Mouse (Mus musculus) mouse trophoblast stem cell (cell line): Measurements from ENCODE around the gene Btbd2.

Experiments used
- in situ Hi-C, 2 experiments: fragments of 300-500 bp; cut with MseI, MboI; formaldehyde crosslinking; loops; 2 replicates in 1 of 2; 3 replicates in 1 of 2; pipeline ENCODE4 v1.15.1; 2025

Gene Btbd2

DNA sequence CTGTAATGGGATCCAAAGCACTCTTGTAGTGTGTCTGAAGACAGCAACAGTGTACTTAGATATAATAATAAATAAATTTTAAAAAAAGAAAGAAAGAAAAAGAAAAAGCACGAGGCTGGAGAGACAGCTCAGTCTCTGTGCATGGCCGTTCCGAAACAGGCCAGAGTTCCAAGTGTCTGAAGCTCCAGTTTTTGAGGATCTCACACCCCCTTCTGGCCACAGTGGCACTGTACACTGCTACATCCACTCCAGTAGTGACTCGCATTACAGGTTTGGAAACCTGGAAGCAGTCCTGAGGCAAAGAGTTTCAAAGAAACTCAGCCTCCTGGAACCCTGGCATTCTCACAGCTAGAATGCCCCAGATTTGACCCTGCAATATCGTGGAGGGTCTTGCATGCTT, 31.0 kb upstream of the Btbd2 start:
- in situ Hi-C loops: no loop called here

DNA sequence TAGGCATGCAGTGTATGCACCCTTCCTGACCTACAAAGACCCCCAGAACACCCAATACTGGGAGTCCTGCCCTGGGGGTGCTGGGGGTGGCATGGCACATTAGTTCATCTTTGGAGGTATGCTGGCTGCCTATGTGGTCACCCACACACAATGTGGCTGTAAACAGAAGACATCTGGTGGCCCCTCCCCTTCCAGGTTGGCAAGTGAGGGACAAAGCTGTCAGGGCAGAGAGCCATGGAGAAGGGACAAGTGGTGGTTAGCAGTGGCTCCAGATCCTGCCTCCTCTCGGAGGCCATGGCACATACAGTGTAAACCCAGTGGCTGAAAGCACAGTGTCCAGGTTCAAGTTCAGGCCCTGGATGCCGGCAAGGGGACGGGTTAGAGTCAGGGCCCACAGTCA, 29.7 kb upstream of the Btbd2 start:
- in situ Hi-C loops: no loop called here

DNA sequence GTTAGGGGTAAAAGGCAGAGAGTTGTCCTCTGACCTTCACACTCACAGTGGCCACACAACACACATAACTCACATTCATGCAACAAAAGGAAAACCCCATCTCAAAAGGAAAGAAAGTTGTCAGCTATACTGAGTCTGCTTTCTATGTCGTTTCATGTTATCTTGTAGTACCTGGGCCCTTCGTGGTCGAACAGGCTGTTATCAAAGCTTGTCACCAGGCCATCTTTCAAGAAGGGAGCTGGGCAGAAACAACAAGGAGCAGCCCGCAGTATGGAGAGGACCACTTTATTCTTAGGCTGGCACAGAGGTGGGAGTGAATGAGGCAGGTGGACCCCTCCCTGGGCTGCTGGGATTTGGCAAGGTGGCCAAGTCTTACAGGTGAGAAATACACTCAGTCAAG, 28.1 kb upstream of the Btbd2 start:
- in situ Hi-C loops: no loop called here

DNA sequence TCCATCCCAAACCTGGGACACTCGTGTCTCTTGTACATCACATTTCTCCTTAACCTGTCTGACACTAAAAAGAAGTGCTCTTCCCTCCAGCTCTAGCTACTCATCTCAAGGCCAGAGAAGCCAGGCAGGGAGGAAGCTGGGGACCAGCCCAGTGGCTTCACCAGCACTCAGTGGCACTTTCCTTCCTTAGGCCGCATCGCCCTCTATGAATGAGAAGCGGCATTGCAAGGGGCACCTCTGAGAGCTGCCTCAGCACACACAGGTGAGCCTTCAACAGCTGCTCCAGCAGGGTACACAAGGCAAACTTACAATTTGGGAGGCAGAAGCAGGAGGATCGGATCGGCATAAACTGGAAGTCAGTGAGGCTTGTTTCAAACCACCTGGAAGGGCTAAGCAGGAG, 27.3 kb upstream of the Btbd2 start:
- in situ Hi-C loops: no loop called here

DNA sequence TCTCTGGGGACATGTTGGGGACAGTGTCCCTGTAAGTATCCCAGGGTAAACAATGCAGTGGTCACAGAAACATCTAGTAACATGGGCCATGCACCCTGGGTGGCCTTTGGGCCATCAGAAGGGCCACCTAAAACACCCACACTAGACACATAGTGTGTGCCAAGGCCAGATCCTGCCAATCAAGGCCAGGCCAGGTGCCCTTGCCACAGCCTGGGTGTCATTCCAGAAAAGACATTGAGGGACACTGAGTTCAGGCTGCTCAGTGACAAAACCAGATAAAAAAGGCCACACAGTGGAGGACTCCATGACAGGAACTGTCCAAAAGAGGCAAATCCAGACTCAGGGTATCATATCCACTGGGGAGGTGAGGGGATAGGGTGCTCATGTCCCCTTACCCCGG, 26.8 kb upstream of the Btbd2 start:
- in situ Hi-C loops: no loop called here

DNA sequence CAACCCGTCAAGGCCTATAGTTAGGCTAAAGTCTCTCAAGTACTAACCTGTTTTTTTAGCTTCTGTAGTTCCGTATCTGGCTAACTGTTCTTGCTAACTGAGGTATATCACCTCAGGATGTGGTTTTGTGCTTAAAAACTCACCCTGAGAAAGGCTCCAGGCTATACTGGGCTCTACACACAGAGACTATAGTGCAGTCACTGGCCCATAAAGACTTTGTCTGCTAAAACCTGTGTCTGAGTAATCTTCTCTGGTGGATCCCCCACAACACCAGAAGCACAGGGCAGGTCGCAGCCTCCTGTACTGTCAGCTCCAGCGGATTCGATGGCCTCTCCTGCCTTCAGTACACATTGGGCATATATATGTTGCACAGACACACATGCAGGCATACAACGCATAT, 25.1 kb upstream of the Btbd2 start:
- in situ Hi-C loops: no loop called here

DNA sequence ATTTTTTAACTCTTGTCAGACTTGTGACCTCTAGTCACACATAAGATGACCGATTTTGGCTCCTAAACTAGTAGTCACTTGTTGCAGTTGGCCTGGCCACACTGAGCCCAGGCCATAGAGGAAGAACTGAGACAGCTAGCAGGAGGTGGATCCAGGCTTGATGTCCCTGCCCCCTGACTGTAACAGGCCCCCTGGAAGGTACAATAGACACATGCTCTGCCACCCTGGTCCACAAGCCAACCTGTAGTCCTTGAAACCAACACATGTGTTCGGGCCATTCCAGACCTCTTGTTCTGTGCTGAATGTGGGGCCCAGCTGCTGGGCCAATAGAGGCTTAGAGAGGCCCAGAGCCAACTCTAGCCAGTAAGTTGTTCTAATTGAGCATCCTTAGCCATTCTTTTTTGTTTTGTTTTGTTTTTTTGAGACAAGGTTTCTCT, 23.4 kb upstream of the Btbd2 start:
- in situ Hi-C loops: no loop called here

DNA sequence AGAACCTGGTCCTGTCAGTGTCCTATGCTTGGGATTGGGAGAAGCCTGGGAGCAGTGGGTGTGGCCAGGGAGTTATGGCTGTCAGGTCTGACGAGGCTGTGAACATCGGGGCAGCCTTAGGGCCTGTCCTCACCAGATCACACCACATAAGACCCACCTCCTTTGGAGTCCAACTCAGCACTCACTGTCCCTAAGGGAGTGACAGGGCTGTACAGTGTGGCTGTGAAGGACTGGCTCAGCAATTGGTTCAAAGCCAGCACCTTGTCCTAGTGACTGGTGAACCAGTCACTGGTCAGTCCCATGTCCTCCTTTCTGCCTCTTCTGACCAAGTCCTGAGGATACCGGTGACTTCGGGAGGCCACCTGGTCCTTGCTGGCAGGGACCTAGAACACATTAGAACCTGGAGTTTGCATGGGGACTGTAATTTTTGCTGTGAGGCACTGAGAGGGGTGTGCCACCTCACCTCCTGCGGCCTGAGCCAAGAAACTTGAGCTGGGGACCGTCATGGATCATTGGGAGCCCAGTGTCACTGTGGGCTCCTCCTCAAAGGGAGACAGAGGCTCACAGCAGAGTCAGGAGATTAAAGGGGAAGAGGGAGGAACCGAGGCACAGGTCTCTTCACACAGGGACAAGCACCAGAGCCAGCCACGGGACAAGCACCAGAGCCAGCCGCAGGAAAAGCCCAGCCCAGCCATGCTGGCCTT, 22.8 kb upstream of the Btbd2 start:
- in situ Hi-C loops: no loop called here

DNA sequence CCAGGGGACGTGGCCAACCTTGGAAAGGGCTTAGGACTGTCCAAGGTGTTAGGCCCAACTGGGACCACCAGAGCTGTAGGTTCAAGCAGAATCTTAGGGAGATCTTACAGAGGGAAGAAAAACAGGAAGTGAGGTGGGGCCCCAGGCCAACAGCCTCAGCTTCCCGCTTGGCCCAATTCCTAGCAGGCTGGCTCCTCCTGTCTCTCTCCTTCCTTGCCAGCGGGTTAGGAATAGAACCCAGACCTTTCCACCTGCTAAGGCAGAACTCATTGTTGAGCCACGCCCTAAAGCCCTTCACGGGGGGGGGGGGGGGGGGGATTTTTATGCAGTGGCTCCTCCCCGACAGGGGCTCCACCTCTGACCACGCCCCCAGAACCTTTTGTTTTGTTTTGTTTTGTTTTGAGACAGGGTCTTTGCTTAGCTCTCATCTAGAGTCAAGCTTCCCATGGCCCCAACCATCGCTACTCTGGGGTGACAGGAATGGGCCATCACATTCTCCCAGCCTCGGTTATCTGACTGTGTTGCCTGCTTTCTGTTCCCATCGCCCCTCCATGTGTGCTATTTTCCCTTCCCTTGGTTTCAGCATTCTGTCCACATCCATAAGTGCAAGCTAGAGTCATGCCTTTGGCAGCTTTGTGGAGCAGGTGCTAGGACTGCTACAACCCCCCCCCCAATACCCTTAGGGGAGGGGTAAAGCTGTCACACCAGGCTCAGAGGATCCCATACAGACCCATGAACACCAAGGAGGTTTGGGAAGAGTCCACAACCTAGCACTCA, 21.9 kb upstream of the Btbd2 start:
- in situ Hi-C loops: no loop called here

DNA sequence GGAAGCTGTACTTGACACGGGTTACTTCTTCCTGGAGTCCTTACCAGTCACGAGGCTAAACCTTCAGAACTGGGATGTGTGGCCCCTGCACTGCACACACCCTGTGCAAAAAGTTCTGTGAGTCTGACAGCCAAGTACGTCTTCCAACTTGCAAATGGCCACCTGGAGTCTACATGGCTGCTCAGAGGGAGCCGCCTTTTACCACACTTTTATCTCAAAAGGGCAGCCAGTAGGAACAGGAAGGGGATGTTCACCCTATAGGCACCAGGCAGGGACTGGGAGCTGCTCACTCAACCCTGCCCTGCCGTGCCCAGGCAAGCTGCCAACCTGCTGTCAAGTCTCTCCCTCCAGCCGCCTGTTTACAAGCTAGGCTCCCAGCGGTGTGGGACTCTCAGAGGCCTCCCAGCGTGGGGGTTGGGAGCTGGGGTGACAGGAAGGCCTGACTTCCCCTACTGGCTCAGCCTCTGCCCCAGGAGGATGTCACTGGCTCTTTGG, 21.1 kb upstream of the Btbd2 start, which contains the start of gene Mknk2:
Mknk2 (minus strand) TSS at position 171 of the 495 bp plus-strand sequence.
- in situ Hi-C loops: no loop called here

DNA sequence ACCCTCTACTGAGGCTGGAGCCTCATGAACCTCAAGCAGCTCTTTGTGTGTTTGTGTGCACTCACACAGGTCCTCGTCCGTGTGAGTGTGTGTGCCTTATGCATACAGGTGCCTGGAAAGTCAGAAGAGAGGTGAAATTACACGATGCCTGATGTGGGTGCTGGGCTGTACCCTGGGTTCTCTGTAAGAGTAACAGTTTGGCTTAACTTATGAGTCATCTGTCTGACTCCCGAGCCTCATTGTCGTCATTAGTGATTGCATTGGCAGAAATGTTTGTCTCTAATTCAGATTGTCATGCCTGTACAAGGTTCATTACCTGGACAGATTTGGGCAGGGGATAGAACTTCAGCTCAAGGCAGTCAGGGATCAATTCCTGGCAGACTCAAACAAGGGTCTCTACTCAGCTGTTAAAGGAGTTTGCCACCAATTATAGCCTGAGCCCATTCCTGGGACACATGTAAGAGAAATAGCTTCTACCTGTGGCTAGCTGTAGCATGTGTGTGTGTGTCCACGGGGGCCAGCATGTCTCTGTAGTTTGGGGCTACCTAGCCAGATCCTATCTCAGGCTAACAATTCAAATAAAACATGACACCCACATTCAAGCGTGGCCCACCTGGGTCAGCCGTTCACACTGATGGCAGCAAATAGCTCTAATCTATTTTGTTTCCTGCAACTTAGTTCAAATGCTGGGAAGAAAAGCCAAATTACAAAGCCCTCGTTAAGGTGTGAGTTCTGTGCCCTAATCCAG, 20.4 kb upstream of the Btbd2 start:
- in situ Hi-C loops: no loop called here

DNA sequence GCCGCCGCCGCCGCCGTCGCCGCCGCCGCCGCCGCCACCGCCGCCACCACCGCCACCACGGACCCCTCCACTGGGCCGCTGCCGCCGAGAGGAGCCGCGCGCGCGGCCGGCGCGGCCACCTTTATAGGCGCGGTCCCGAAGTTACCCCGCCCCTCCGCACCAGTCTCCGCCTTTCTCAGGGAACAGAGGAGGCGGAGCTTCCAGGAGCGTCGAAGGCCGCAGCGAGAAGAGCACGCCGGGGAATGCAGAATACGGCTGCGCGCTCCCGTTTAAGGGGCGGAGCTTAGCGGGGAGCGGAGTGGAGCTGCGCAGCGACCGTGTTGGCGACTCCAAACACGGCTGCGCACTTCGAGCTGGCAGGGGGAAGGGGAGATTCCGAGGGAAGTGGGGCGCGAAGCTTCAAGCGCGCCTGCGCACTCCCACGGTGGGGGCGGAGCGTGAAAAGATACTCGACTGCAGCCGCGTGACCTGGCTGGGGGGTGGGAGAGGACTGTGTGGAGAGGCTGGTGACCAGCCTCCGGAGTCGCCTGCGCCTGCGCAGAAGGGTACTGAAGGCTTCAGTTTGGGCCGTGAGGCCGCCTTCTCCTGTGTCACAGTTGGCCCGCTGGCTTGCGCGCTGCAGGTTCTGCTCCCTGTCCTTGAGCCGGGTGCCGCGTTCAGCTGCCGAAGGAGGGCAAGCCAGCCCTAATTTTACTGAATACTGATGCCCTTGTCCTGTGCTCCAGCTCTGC, 19.5 kb upstream of the Btbd2 start:
- in situ Hi-C loops: no loop called here

DNA sequence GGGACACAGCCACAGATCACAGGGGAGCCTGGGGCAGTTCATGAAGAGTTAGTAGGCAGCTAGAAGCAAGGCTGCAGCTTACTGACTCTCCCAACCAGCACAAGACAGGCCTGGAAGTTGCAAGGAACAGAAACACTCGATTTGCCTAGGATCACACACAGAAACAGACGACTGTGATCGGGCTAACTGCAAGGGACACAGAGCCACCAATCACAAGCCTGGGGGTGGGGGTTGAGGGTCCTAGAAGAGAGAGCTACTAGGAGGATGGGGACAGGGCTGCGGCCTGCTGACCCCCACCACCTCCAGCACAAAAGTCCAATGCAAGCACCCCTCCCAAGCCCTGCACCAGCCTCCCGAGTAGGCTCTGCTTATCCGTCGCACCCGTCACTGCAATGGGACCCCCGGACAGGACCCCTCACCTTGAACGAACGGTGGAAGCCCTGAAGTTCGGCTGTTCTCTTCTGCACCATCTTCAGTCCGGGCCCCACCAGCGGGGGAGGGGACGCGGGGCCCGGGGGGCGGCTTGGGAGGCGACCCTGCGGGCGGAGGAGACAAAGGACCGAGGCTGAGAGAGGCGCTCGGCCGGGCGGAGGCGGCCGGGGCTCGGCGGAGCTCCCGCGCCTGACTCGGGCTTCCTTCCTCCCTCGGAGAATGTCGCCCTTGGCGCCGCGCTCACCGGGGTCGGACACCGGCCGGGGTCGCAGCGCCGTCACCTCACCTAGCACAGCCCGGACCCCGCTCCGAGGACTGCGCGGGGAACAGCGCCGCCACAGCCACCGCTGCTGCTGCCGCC, 18.7 kb upstream of the Btbd2 start:
- in situ Hi-C loops: no loop called here

DNA sequence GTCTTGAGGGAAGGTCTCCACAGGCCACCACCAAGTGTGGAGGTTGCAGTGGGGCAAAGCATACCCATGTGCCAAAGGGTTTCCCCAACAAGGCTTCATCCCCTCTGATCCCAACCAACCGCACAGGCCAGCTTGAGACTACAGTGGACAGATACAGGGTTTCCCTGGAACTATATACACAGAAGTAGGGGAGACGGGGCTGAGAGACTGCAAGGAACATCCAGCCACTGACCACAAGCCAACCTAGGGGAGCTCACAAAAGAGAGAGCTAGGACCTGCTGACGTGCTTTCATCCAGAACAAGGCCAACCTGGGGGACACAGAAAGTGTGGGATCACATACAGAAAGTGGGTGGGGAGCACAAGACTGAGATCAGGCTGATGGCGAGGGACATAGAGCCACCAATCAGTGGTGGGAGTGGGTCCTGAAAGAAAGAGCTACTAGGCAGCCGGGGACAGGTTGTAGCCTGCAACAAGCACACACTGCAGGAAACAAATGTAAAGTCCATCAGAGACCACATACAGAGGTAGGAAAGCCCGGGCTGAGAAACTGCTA, 18.1 kb upstream of the Btbd2 start:
- in situ Hi-C loops: no loop called here

DNA sequence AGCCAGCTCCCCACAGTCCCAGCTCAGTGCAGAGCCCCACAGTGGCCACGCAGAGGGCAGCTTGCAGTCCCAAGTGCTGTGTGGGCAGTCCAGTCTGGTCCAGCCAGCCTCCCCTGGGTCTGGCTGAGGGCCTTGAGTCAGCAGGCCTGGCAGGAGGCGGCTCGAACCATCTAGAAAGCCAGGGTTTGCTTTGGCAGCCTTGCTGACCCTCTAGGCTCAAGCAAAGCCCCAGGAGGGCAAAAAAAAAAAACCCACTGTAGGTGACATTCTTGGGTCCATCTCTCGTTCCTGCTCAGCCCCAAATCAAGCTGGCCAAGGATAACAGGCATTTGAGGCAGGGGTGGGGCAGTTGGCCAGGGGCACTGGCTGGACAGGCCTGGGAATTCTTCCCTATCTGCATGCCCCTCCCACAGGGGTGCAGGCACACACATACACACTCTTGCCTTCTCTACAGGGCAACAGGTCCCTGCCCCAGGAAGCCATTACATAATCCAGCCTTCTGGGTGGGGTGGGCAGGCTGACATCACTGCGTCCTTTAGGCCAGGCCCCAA, 17.4 kb upstream of the Btbd2 start:
- in situ Hi-C loops: no loop called here

DNA sequence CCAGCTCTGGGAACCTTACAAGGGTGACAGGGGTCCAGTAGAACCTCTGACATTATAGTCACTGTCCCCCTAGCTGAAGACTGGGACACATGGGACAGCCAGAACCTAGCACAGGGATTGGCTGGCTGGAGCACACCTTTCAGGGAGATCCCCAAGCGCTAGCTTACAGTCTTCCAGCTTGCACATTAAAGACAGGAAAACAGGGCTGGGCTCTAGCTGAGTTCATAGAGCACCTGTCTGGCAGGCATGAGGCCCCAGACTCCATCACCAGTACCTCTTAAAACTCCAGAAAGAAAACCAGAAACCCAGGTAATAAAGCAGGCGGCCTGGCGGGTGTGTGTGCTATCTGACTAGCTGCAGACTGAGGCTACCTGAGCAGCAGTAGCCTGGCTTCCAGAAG, 16.8 kb upstream of the Btbd2 start:
- in situ Hi-C loops: no loop called here

DNA sequence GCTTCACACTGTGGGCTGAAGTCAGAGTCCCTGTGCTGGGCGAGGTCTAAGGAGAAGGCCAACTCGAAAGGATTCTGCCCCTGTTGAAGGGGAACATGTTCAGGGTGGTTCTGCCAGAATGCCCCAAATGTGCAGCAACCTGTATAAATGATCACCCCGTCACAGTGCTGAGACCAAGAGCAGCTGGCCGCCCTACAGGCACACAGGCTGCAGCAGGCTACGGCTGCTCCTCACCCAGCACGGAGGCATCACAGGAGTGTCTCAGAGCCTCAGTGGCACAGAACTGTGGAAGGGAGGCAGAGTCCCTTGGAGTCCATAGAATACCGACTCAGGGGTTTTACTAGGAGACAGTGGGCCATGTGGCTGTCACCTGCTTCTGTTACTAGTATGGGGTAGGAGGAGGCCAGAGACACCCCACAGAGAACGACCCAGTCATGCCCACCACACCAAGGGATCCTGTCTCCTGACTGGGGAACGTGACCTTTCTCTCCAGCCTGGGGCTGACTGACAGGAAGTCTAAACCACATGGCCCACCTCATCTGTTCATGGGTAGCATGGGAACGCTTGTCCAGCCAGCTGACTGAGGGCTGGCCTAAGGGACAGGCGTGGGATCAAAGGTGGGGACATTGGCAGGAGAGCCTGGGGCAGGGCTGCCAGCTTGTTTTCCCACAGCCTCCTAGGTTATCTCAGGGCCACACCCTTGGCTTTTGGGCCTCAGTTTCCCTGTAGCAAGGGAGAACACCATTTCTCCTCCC, 15.2 kb upstream of the Btbd2 start:
- in situ Hi-C loops: no loop called here

DNA sequence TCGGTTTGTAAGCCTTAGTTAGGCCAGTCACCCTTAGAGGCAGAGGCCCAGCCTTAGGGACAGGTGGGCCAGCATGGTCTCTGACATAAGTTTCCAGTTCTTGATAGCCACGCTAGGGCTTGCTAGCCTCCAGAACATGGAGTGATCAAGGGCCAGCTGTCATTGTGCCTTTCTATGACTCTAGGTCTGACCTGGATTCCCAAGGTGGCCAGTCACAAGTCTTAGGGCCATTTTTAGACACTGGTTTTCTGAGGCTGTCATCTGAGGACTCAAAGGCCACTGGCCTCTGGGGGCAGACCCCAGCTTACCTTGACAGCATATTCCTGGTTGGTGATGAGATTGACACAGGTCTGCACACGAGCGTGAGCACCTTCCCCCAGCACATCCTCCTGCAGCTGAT, 14.4 kb upstream of the Btbd2 start:
- in situ Hi-C loops: no loop called here

DNA sequence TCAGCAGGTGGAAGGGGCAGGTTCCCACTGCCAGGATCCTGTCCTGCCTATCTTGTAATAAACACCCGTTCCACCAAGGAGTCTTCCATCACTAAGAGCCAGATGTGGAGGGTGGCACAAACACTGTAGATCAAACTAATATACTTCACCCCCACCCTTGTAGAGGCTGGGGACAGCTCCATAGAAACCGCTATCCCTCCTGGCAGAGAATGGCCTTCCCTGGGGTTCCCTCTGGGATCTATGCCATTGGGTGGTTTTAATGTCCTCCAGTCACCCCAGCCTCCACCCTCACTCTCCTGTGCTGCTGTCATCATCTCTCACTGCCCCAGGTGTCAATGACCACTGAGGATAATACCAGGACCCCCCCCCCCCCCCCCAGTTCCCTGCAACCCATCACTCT, 13.7 kb upstream of the Btbd2 start:
- in situ Hi-C loops: no loop called here
